Mouse (Mus musculus) gastrocnemius, adult 18-20 months (tissue): ENCODE results near the gene Mroh2b. TPM values are rescaled to one million over a fixed set of nuclear protein-coding genes. Genes with fewer than 3 reads are reported as not detected.
A peak's percentile ranks its signal among the peaks of the same experiment; 100 is the strongest.

Source experiments
- DNase-seq: peaks from one replicate; pipeline ENCODE4 v3.0.0; 2021; ENCODE audit warnings: low spot score
- long read RNA-seq, 2 experiments: library from polyadenylated mRNA; stranded (forward); transcript quantifications; one replicate each; pipeline ENCODE4 v2.0.0; 2021
- total RNA-seq, 2 experiments: library from RNA; stranded (reverse); gene quantifications; 2 replicates each; pipeline ENCODE4 v1.2.3; 2021

Mroh2b gene
- not detected for total RNA-seq
- long read RNA-seq, experiment 1: 0 reads
- long read RNA-seq, experiment 2: 0 reads

DNA sequence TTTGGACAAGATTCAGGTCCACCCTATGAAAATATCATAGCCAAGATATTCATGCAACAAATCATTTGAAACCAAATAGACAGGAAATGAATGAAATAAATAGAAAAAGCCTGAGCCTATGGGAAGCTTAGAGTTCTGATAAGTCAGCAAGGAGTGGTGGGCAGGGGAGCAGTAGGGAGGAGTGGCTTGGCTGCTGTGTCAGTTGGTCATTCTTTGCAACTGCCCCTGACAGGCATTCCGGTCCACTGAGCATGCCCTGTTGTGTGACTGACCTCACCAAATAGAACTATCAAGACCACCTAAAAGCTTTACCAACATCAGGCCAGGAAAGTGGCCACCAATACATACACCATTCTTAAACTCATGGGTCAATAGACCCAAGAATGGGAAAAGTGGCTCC is at the start of gene Mroh2b:
Mroh2b (plus strand) TSS at position 301 of the 400 bp plus-strand sequence.
- no peak for DNase-seq

DNA sequence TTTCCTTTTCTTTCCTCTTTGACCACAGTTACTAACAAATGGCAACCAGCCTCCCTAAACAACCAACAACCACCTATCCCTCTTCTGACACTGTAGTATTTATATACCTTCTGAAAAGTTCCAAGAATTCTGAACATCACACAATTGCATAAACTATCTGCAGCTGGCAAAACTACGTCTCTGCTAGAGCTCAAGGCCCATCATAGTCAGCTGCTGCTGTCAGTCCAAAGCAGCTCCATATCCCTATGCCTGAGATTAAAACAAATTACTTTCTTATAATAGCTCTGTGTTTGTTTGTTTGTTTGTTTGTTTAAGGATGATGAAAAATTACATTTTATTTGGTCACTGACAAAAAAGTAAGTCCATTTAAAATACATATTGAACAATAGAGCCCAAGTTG is 48.5 kb upstream of the Mroh2b start:
- no peak for DNase-seq

DNA sequence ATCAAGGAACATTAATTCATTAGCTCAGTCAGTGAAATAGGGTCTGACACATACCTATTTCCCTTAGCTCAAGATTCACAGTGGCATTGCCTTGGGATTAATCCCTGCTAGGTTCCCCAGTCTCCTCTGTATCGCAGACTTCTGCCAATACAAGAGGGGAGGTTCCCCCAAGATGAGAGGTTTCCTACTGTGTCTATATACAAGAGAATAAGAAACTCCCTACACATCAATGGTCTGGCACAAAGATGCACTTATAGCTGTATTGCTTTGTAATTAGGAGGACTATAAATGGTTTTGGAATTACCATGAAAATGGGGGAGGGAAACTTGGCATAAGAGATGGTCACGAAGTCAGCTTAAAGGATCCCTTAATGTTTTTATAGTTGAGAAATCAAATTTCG is 3.6 kb upstream of the Mroh2b start:
- DNase-seq: no peak

DNA sequence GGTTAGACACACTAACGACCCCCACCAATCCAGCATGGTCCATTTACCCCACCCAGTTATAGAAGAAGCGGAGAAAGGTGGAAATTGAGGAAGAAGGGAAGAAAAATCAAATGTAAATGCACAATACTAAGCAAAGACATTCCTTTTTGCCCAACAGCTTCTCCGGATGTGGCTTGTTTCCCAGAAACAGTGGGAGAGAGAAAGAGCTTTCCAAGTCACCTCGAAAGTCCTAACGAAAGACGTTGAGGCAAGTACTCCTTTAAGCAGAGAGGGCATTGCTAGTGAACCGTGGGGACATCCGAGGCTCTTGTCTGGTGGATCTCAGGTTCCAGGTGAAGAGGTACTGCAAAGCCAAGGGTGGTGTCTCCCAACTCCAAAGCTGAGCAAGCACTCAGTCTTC is 36.2 kb downstream of the Mroh2b start:
- DNase-seq: no peak

- DNase-seq: peak; percentile 53
These were observed 74.8 kb downstream of the Mroh2b start for GRCm38 (mm10) chr15:4973355-4973754.

GRCm38 (mm10) chr15:5002903-5003302 is 104.4 kb downstream of the Mroh2b start:
- DNase-seq: no peak

GRCm38 (mm10) chr15:5003503-5004196 is 105.1 kb downstream of the Mroh2b start:
- DNase-seq: no peak

GRCm38 (mm10) chr15:5009644-5010107 is 111.1 kb downstream of the Mroh2b start:
- peak; percentile 5 for DNase-seq

Other genes starting within 250 kb of the Mroh2b start
- gene C6, start 171.6 kb upstream of the Mroh2b start, total RNA-seq: 1 to 10 TPM; 1.2 to 3.0 TPM
- gene C7, start 165.0 kb downstream of the Mroh2b start, total RNA-seq: 1 to 10 TPM; 1.7 to 5.1 TPM
- 1 to 10 TPM; 2.4 to 2.7 TPM for gene Card6, start 209.8 kb downstream of the Mroh2b start, total RNA-seq
- 100 to 1,000 TPM; 186 to 194 TPM for gene Rpl37, start 217.9 kb downstream of the Mroh2b start, total RNA-seq
- gene Prkaa1, start 245.1 kb downstream of the Mroh2b start, total RNA-seq: 10 to 100 TPM; 10.2 to 10.8 TPM